Mouse (Mus musculus) cerebellum, adult 9-11 months (tissue): ENCODE measurements at regions not wholly inside any gene's neighbourhood (a gene's known extent, or its start where the extent isn't known, plus 50 kb on each side); places are given as distances from the start of the nearest gene placed in this dataset.

Experiments used
- DNase-seq: peaks from one replicate; pipeline ENCODE4 v3.0.0; 2022

- DNase-seq: no peak
Measured at GRCm38 (mm10) chrX:10647332-10647731, 67.5 kb upstream of the Mid1ip1 start.

- DNase-seq: peak; percentile 2
Measured at GRCm38 (mm10) chrX:10650881-10651280, 63.9 kb upstream of the Mid1ip1 start.
